Mouse (Mus musculus): ENCODE measurements around the gene Runx2. TPM values are rescaled to one million over a fixed set of nuclear protein-coding genes. Genes with fewer than 3 reads are reported as not detected.

Runx2 gene
- polyA plus RNA-seq, 1 experiment from 2014 or later, result 4.6 TPM

- Histone ChIP-seq H3K4me3 (no peak overlapping the region), H3K36me3 (no peaks in the 10 kb centered on the region), H3K4me1 (peaks cover 3% of the 10 kb centered on the region; the same call in 1 of the 2 replicates), H3K27ac (no peak overlapping the region), H3K27me3 (ENCODE audit: low read depth, poor library complexity, severe bottlenecking) (no peaks in the 10 kb centered on the region), H3K9me3 (replicated peaks) (no peaks in the 10 kb centered on the region)
- no peak for DNase-seq (ENCODE audit: low spot score)
- WGBS, result 87% methylated on average over 7 of the region's 7 CpGs
These were observed 341.9 kb downstream of the Runx2 start for GRCm38 (mm10) chr17:44472695-44473094.

GRCm38 (mm10) chr17:44463679-44464078 is 350.9 kb downstream of the Runx2 start:
- Histone ChIP-seq H3K4me1 (no peaks in the 10 kb centered on the region), H3K9me3 (replicated peaks) (no peaks in the 10 kb centered on the region), H3K27ac (no peak overlapping the region), H3K36me3 (no peaks in the 10 kb centered on the region), H3K27me3 (ENCODE audit: low read depth, poor library complexity, severe bottlenecking) (no peaks in the 10 kb centered on the region), H3K4me3 (no peak overlapping the region)
- no peak for DNase-seq (ENCODE audit: low spot score)
- 83% methylated on average over 4 of the region's 4 CpGs for WGBS

DNA sequence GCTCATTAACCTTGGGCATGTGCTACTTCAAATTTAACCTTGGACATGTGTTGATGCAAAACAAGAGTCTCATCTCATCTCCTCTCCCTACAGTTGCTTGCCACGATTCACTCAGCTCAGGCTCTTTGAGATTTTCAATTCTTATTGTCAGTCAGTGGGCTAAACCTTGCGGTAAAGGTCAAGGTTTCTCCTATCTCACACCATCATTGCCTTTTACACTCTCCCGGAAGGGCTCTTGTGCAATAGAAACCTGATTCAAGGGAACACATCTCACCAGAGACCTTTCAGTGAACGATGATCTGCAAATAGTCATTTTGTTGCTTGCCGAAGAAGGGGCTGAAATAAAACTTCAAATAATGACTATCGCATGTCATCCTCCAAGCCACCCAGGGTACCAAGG is 354.4 kb downstream of the Runx2 start:
- no peak overlapping the region for H3K27ac ChIP-seq
- peaks cover 8% of the 10 kb centered on the region; the same call in 1 of the 2 replicates for H3K27me3 ChIP-seq (ENCODE audit: low read depth, poor library complexity, severe bottlenecking)
- H3K4me1 ChIP-seq, result no peaks in the 10 kb centered on the region; the same call in 1 of the 2 replicates
- no peak for DNase-seq (ENCODE audit: low spot score)
- 93% methylated on average over 6 of the region's 6 CpGs for WGBS
- H3K4me3 ChIP-seq, result no peak overlapping the region
- no peaks in the 10 kb centered on the region for H3K36me3 ChIP-seq
- no peaks in the 10 kb centered on the region for H3K9me3 ChIP-seq (replicated peaks)

- H3K27ac ChIP-seq, result no peak overlapping the region
- no peaks in the 10 kb centered on the region for H3K9me3 ChIP-seq (replicated peaks)
- H3K27me3 ChIP-seq (ENCODE audit: low read depth, poor library complexity, severe bottlenecking), result peaks cover 17% of the 10 kb centered on the region
- H3K36me3 ChIP-seq, result no peaks in the 10 kb centered on the region
- 94% methylated on average over 4 of the region's 4 CpGs for WGBS
- no peak for DNase-seq (ENCODE audit: low spot score)
- H3K4me3 ChIP-seq, result no peak overlapping the region
- no peaks in the 10 kb centered on the region; the same call in 1 of the 2 replicates for H3K4me1 ChIP-seq
These were observed 355.6 kb downstream of the Runx2 start for GRCm38 (mm10) chr17:44459029-44459428.

GRCm38 (mm10) chr17:44456696-44457095 is 357.9 kb downstream of the Runx2 start:
- Histone ChIP-seq H3K36me3 (no peaks in the 10 kb centered on the region), H3K4me3 (no peak overlapping the region), H3K9me3 (replicated peaks) (no peaks in the 10 kb centered on the region), H3K27ac (no peak overlapping the region), H3K4me1 (no peaks in the 10 kb centered on the region; the same call in 1 of the 2 replicates), H3K27me3 (ENCODE audit: low read depth, poor library complexity, severe bottlenecking) (peaks cover 40% of the 10 kb centered on the region)
- WGBS, result 85% methylated on average over 3 of the region's 3 CpGs
- DNase-seq (ENCODE audit: low spot score), result no peak

- Histone ChIP-seq H3K27me3 (ENCODE audit: low read depth, poor library complexity, severe bottlenecking) (peaks cover 47% of the 10 kb centered on the region), H3K36me3 (no peaks in the 10 kb centered on the region), H3K27ac (no peak overlapping the region), H3K9me3 (replicated peaks) (no peaks in the 10 kb centered on the region), H3K4me1 (no peaks in the 10 kb centered on the region; the same call in 1 of the 2 replicates), H3K4me3 (no peak overlapping the region)
- 39% methylated on average over 12 of the region's 12 CpGs for WGBS
- peak; percentile 79 for DNase-seq (ENCODE audit: low spot score)
These were observed 358.7 kb downstream of the Runx2 start for GRCm38 (mm10) chr17:44455681-44456600.

DNA sequence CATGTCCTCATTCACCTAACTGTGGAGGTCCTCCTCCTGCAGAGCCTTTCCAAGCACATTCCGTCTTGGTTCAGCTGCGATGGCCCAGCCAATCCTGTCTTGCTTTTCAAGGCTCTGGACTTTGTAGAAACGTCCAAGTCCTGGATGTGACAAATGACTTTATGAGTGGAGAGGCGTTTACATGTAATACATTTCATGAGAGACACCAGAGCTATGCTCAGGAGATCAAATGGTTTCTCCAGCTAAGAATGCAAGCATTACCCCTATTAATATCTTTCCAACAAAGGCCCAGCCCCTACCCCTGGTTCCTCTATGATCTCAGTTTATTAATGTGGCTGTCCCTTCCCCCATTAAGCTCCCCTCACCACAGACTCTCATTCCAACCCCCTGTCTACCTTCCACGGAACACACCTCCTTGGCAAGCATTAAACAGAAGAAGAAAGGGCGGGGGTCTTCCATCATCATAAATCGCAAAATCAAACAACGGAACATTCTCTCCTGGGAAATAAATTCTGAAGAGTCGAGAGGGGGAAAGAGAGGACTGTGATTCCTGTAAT is 364.6 kb downstream of the Runx2 start:
- Histone ChIP-seq H3K27ac (no peak overlapping the region), H3K4me3 (no peak overlapping the region), H3K27me3 (ENCODE audit: low read depth, poor library complexity, severe bottlenecking) (peaks cover 45% of the 10 kb centered on the region), H3K36me3 (no peaks in the 10 kb centered on the region), H3K9me3 (replicated peaks) (no peaks in the 10 kb centered on the region), H3K4me1 (peaks cover 6% of the 10 kb centered on the region)
- 54% methylated on average over 9 of the region's 9 CpGs for WGBS
- DNase-seq (ENCODE audit: low spot score), result no peak

Other genes with a start within 250 kb of the Runx2 start
- 21.6 and 24.9 TPM in 2 replicates for gene Supt3, start 37.6 kb downstream of the Runx2 start, polyA plus RNA-seq (2016; fragmentation: Nextera tagmentation; extraction: Ambion mirVana)

Data from limb, embryonic 10.5 days (tissue).